Mouse (Mus musculus) testis, adult 2 months (tissue): Measurements from ENCODE around the gene Vav1. TPM values are rescaled to one million over a fixed set of nuclear protein-coding genes. Genes with fewer than 3 reads are reported as not detected.
A peak's percentile ranks its signal among the peaks of the same experiment; 100 is the strongest.

Experiments used
- H3K27ac ChIP-seq: fragments of 200-500 bp; 2 replicates; pipeline ENCODE4 v1.5.1; 2012; ENCODE audit warnings: low read depth, low read length; ENCODE audit not compliant: control insufficient read depth, insufficient read depth
- H3K27me3 ChIP-seq: fragments of 200-500 bp; 2 replicates; pipeline ENCODE4 v1.6.1; 2012; ENCODE audit warnings: mild to moderate bottlenecking, low read length, moderate library complexity; ENCODE audit not compliant: control insufficient read depth, insufficient read depth
- H3K36me3 ChIP-seq: fragments of 200-500 bp; 2 replicates; pipeline ENCODE4 v1.6.1; 2012; ENCODE audit warnings: mild to moderate bottlenecking, low read length; ENCODE audit not compliant: control insufficient read depth, insufficient read depth
- H3K4me1 ChIP-seq: fragments of 200-500 bp; 2 replicates; pipeline ENCODE4 v1.6.1; 2012; ENCODE audit warnings: low read length; ENCODE audit not compliant: control insufficient read depth, insufficient read depth
- H3K4me3 ChIP-seq: fragments of 200-500 bp; 2 replicates; pipeline ENCODE4 v1.5.1; 2012; ENCODE audit warnings: low read depth, mild to moderate bottlenecking, low read length, moderate library complexity, mixed read lengths; ENCODE audit not compliant: control insufficient read depth
- CTCF ChIP-seq: fragments of 200-500 bp; IDR thresholded peaks from 2 replicates; pipeline ENCODE4 v1.5.1; 2012; ENCODE audit warnings: low read depth, mild to moderate bottlenecking, inconsistent platforms, low read length, moderate library complexity; ENCODE audit not compliant: control insufficient read depth, insufficient read depth, insufficient replicate concordance
- POLR2A ChIP-seq: fragments of 200-500 bp; IDR thresholded peaks from 2 replicates; pipeline ENCODE4 v1.6.1; 2012; ENCODE audit warnings: low read depth, mild to moderate bottlenecking, inconsistent platforms, low read length, moderate library complexity; ENCODE audit not compliant: control insufficient read depth
- polyA plus RNA-seq: library from polyadenylated mRNA; depleted of rRNA; stranded (reverse); fragments of >200 nt; gene quantifications from 2 replicates; pipeline ENCODE4 v1.2.3, GENCODE M21; 2012

The Vav1 gene
- polyA plus RNA-seq, 1 experiment = 8.4 TPM

GRCm38 (mm10) chr17:57264972-57265945 is 13.6 kb upstream of the Vav1 start:
- Histone ChIP-seq H3K36me3 (no peaks in the 10 kb centered on the region), H3K27me3 (no peaks in the 10 kb centered on the region), H3K4me3 (no peak overlapping the region), H3K27ac (no peak overlapping the region), H3K4me1 (peaks cover 10% of the 10 kb centered on the region)
- TF ChIP-seq CTCF (no peak), POLR2A (no peak)

- no peak for TF ChIP-seq CTCF
- no peak for TF ChIP-seq POLR2A
- Histone ChIP-seq H3K36me3 (no peaks in the 10 kb centered on the region), H3K4me1 (peaks cover 5% of the 10 kb centered on the region; the same call in 1 of the 2 replicates), H3K27ac (no peak overlapping the region), H3K27me3 (no peaks in the 10 kb centered on the region), H3K4me3 (no peak overlapping the region)
Measured at GRCm38 (mm10) chr17:57267556-57268126, 11.3 kb upstream of the Vav1 start.

GRCm38 (mm10) chr17:57271301-57271700 is 7.6 kb upstream of the Vav1 start:
- H3K4me3 ChIP-seq = no peak overlapping the region
- no peaks in the 10 kb centered on the region for H3K36me3 ChIP-seq
- H3K27me3 ChIP-seq = no peaks in the 10 kb centered on the region
- H3K4me1 ChIP-seq = peaks cover 13% of the 10 kb centered on the region
- TF ChIP-seq POLR2A = no peak
- no peak overlapping the region for H3K27ac ChIP-seq

GRCm38 (mm10) chr17:57273846-57274245 is 5.1 kb upstream of the Vav1 start:
- no peak overlapping the region for H3K4me3 ChIP-seq
- H3K27ac ChIP-seq = no peak overlapping the region
- H3K27me3 ChIP-seq = no peaks in the 10 kb centered on the region
- peaks cover 17% of the 10 kb centered on the region for H3K4me1 ChIP-seq
- TF ChIP-seq POLR2A (no peak), CTCF (no peak)
- H3K36me3 ChIP-seq = no peaks in the 10 kb centered on the region

- no peak overlapping the region for H3K27ac ChIP-seq
- H3K36me3 ChIP-seq = no peaks in the 10 kb centered on the region
- H3K4me1 ChIP-seq = peaks cover 21% of the 10 kb centered on the region
- no peaks in the 10 kb centered on the region for H3K27me3 ChIP-seq
- TF ChIP-seq POLR2A (no peak), CTCF (no peak)
- H3K4me3 ChIP-seq = peak overlapping the region; percentile 76
Measured at GRCm38 (mm10) chr17:57274686-57275085, 4.2 kb upstream of the Vav1 start.

GRCm38 (mm10) chr17:57275111-57275996 is 3.5 kb upstream of the Vav1 start:
- no peaks in the 10 kb centered on the region for H3K27me3 ChIP-seq

GRCm38 (mm10) chr17:57275997-57276351 is 2.9 kb upstream of the Vav1 start:
- peak overlapping the region; percentile 49 for H3K27ac ChIP-seq
- H3K27me3 ChIP-seq = no peaks in the 10 kb centered on the region
- H3K4me1 ChIP-seq = peaks cover 21% of the 10 kb centered on the region
- peak overlapping the region; percentile 76 for H3K4me3 ChIP-seq
- no peak for TF ChIP-seq POLR2A
- no peak for TF ChIP-seq CTCF
- no peaks in the 10 kb centered on the region for H3K36me3 ChIP-seq

More at GRCm38 (mm10) chr17:57275111-57275996, 3.5 kb upstream of the Vav1 start:
- Histone ChIP-seq H3K27ac (peak overlapping the region; percentile 49), H3K36me3 (no peaks in the 10 kb centered on the region), H3K4me1 (peaks cover 21% of the 10 kb centered on the region), H3K4me3 (peak overlapping the region; percentile 76)
- TF ChIP-seq POLR2A (no peak), CTCF (no peak)
